Mouse (Mus musculus) limb, embryonic 14.5 days (tissue): ENCODE measurements around the gene Tmem123. TPM values are rescaled to one million over a fixed set of nuclear protein-coding genes. Genes with fewer than 3 reads are reported as not detected.
A peak's percentile ranks its signal among the peaks of the same experiment; 100 is the strongest.

Experiments used
- ATAC-seq: fragments of 200-750 bp; cut with Nextera tagmentation; 2 replicates; pipeline ENCODE4 v1.8.0; 2017; ENCODE audit warnings: low read depth, moderate number of reproducible peaks, moderate TSS enrichment; ENCODE audit not compliant: low FRiP score
- DNase-seq: peaks from one replicate; pipeline ENCODE4 v3.0.0-alpha.2; 2015; ENCODE audit warnings: low spot score
- H3K27ac ChIP-seq: fragments of 300-500 bp; sonication (generic); replicated peaks from 2 replicates; pipeline ENCODE4 v1.5.1; 2014; ENCODE audit warnings: low read depth, mild to moderate bottlenecking, low read length, moderate library complexity, mixed read lengths
- H3K27me3 ChIP-seq: fragments of 300-500 bp; sonication (generic); 2 replicates; pipeline ENCODE4 v1.6.1; 2014; ENCODE audit warnings: low read length, mixed read lengths; ENCODE audit not compliant: control insufficient read depth, insufficient read depth
- H3K36me3 ChIP-seq: fragments of 300-500 bp; sonication (generic); 2 replicates; pipeline ENCODE4 v1.6.1; 2014; ENCODE audit warnings: mild to moderate bottlenecking, low read length, moderate library complexity, mixed read lengths; ENCODE audit not compliant: control insufficient read depth, insufficient read depth
- H3K4me1 ChIP-seq: fragments of 300-500 bp; sonication (generic); 2 replicates; pipeline ENCODE4 v1.6.1; 2014; ENCODE audit warnings: antibody characterized with exemption, low read length, mixed read lengths; ENCODE audit not compliant: control insufficient read depth, insufficient read depth
- H3K4me2 ChIP-seq: fragments of 300-500 bp; sonication (generic); replicated peaks from 2 replicates; pipeline ENCODE4 v1.6.1; 2014; ENCODE audit warnings: low read depth, mild to moderate bottlenecking, low read length, moderate library complexity; ENCODE audit not compliant: severe bottlenecking
- H3K4me3 ChIP-seq: fragments of 300-500 bp; sonication (generic); replicated peaks from 2 replicates; pipeline ENCODE4 v1.5.1; 2014; ENCODE audit warnings: low read length
- H3K9ac ChIP-seq: fragments of 300-500 bp; sonication (generic); 2 replicates; pipeline ENCODE4 v1.6.1; 2014; ENCODE audit warnings: mild to moderate bottlenecking, low read depth, low read length, moderate library complexity; ENCODE audit not compliant: severe bottlenecking
- H3K9me3 ChIP-seq: fragments of 300-500 bp; sonication (generic); 2 replicates; pipeline ENCODE4 v1.6.1; 2016; ENCODE audit warnings: low read length; ENCODE audit not compliant: control insufficient read depth
- POLR2A ChIP-seq: fragments of 200-500 bp; IDR thresholded peaks from 2 replicates; pipeline ENCODE4 v1.8.0; 2012; ENCODE audit warnings: inconsistent platforms, mild to moderate bottlenecking, moderate library complexity, borderline replicate concordance; ENCODE audit not compliant: insufficient read depth, insufficient read length; ENCODE audit errors: extremely low read depth
- WGBS: fragments of 180-500 bp; shearing (Covaris S2); extraction: QIAGEN DNeasy Blood & Tissue Kit; methylation state at CpG from one replicate; pipeline ENCODE4 v1.1.7; 2014; 5-methylcytosine and 5-hydroxymethylcytosine counted together
- polyA plus RNA-seq, 2 experiments: library from polyadenylated mRNA; depleted of rRNA in 1 of 2; stranded (reverse) in 1 of 2; unstranded in 1 of 2; fragments of >200 nt; fragmentation: Nextera tagmentation in 1 of 2; extraction: Ambion mirVana in 1 of 2; gene quantifications; 2 replicates each; pipeline versions ENCODE4 v1.2.1 to v1.2.3; 2012 to 2014

Tmem123 gene
- polyA plus RNA-seq (2012; rRNA removed) (67.0 and 68.8 TPM in 2 replicates), polyA plus RNA-seq (2014; fragmentation: Nextera tagmentation; extraction: Ambion mirVana) (122 and 133 TPM in 2 replicates)

GRCm38 (mm10) chr9:7763614-7764300 is at the start of gene Tmem123:
Gene Tmem123 (plus strand): TSS chr9:7764041.
- Histone ChIP-seq H3K36me3 (no peaks in the 10 kb centered on the region), H3K9ac (peak within 1 kb of the TSS; percentile 72), H3K4me3 (peak within 1 kb of the TSS; percentile 70), H3K9me3 (0 out of 2 replicates have a peak, but pooled peaks cover 3% of the 10 kb centered on the region), H3K27ac (peak within 1 kb of the TSS; percentile 69), H3K4me1 (no peaks in the 10 kb centered on the region), H3K27me3 (no peaks in the 10 kb centered on the region), H3K4me2 (peak within 1 kb of the TSS; percentile 76)
- ATAC-seq = peak; percentile 98
- 0% methylated on average over 42 of the region's 52 CpGs for WGBS
- DNase-seq = peak; percentile 99
- TF ChIP-seq POLR2A = no peak

GRCm38 (mm10) chr9:7714062-7714907 is 49.6 kb upstream of the Tmem123 start:
- DNase-seq (peak; percentile 72), ATAC-seq (0 out of 2 replicates have a peak, but pooled peaks have one; percentile 44)
- no peaks in the 10 kb centered on the region for H3K36me3 ChIP-seq
- no peak overlapping the region for H3K4me2 ChIP-seq
- H3K27me3 ChIP-seq = no peaks in the 10 kb centered on the region
- no peak overlapping the region for H3K4me3 ChIP-seq
- no peaks in the 10 kb centered on the region for H3K9me3 ChIP-seq
- no peaks in the 10 kb centered on the region for H3K4me1 ChIP-seq
- WGBS = 43% methylated on average over 4 of the region's 4 CpGs
- no peak for TF ChIP-seq POLR2A
- H3K27ac ChIP-seq = no peak overlapping the region
- H3K9ac ChIP-seq = no peak overlapping the region

- Histone ChIP-seq H3K27me3 (no peaks in the 10 kb centered on the region), H3K4me2 (no peak overlapping the region), H3K9ac (no peak overlapping the region), H3K9me3 (no peaks in the 10 kb centered on the region), H3K27ac (no peak overlapping the region), H3K4me1 (no peaks in the 10 kb centered on the region), H3K4me3 (no peak overlapping the region), H3K36me3 (no peaks in the 10 kb centered on the region)
- TF ChIP-seq POLR2A = no peak
- WGBS = 79% methylated on average over 2 of the region's 2 CpGs
- ATAC-seq (no peak), DNase-seq (no peak)
These were observed 49.0 kb upstream of the Tmem123 start for GRCm38 (mm10) chr9:7714908-7715175.

GRCm38 (mm10) chr9:7721543-7721942 is 42.3 kb upstream of the Tmem123 start:
- Histone ChIP-seq H3K9me3 (no peaks in the 10 kb centered on the region), H3K9ac (no peak overlapping the region), H3K4me3 (no peak overlapping the region), H3K4me2 (no peak overlapping the region), H3K36me3 (no peaks in the 10 kb centered on the region), H3K27me3 (no peaks in the 10 kb centered on the region), H3K27ac (no peak overlapping the region), H3K4me1 (no peaks in the 10 kb centered on the region)
- DNase-seq = no peak
- WGBS = 75% methylated on average over 1 of the region's 1 CpGs
- no peak for TF ChIP-seq POLR2A
- no peak for ATAC-seq

- no peak overlapping the region for H3K4me2 ChIP-seq
- no peaks in the 10 kb centered on the region for H3K9me3 ChIP-seq
- H3K27ac ChIP-seq = no peak overlapping the region
- H3K9ac ChIP-seq = no peak overlapping the region
- no peaks in the 10 kb centered on the region for H3K36me3 ChIP-seq
- no peak overlapping the region for H3K4me3 ChIP-seq
- WGBS = 85% methylated on average over 4 of the region's 4 CpGs
- no peak for TF ChIP-seq POLR2A
- DNase-seq = no peak
- no peaks in the 10 kb centered on the region for H3K27me3 ChIP-seq
- H3K4me1 ChIP-seq = no peaks in the 10 kb centered on the region
- ATAC-seq = no peak
These were observed 34.8 kb upstream of the Tmem123 start for GRCm38 (mm10) chr9:7728997-7729396.
